Mouse (Mus musculus) left cerebral cortex, postnatal 10 days (tissue): ENCODE results near the gene Fnbp4. TPM values are rescaled to one million over a fixed set of nuclear protein-coding genes. Genes with fewer than 3 reads are reported as not detected.
"Not testable (repeated sequence)": the region's sequence is repeated elsewhere in the genome, so short reads cannot be mapped to it uniquely, and the experiment has no call there.

Experiments
- DNase-seq, 2 experiments: peaks; one replicate each; pipeline ENCODE4 v3.0.0; 2021 to 2022; ENCODE audit warnings: low spot score in 2 of 2, mixed read lengths in 1 of 2; ENCODE audit errors: extremely low spot score in 1 of 2
- intact Hi-C: fragments of 180-260 bp; cut with DNase I; formaldehyde crosslinking; loops from one replicate; pipeline ENCODE4 v1.15.1; 2025
- total RNA-seq, 2 experiments: library from RNA; stranded (reverse); gene quantifications; 2 replicates each; pipeline ENCODE4 v1.2.3; 2021

Fnbp4 gene
- total RNA-seq, 2 experiments from 2014 or later, result 77.1 to 80.6 TPM

DNA sequence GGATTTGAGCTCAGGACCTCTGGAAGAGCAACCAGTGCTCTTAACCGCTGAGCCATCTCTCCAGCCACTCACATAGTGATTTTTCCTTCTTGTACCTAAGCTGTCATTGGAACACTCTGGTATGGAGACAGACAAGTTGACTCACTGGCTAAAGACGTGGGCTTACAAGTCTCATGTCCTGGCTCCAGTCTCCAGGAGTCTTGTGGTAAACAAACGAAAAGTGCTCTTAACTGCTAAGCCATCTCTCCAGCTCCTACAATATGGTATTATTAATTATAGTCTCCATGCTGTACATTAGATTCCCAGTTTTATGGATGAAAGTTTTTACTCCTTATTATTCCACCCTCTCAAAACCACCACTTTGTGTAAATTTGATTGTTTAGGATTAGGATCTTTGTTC lies 20.0 kb downstream of the Fnbp4 start:
- no peak for DNase-seq
- intact Hi-C loops, result loop anchor here (5.0 to 10.0 kb wide), 2 partner anchors 63 to 400 kb away; no protein-coding TSS in a partner anchor

- no peak for DNase-seq
- intact Hi-C loops, result loop anchor here (5.0 kb wide), 1 partner anchor 66 kb away; the partner anchor contains the start of gene Mtch2
Measured at GRCm38 (mm10) chr2:90781323-90781722, 36.2 kb downstream of the Fnbp4 start.

DNA sequence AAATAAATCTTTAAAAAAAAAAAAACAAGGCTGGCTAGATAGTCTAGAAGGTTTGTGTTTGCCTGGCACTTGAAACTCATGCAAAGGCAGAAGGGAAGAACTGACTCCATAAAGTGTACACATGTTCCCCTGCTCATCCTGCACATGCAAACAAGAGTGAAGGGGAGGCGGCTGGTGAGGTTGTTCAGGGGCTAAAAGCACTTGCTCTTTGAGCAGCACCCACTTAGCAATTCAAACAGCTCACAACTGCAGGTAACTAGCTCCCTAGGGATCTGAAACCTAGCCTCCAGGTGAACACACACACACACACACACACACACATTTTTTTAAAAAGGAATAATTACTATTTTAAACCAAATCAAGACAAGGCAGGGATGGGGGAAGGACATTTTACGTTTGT lies 36.8 kb downstream of the Fnbp4 start:
- DNase-seq, result no peak
- intact Hi-C loops, result loop anchor here (5.0 kb wide), 1 partner anchor 65 kb away; the partner anchor contains the start of gene Mtch2

GRCm38 (mm10) chr2:90782458-90782857 lies 37.3 kb downstream of the Fnbp4 start, which contains the start of gene Agbl2:
Gene Agbl2, plus strand, starts transcription at chr2:90782727.
- no peak for DNase-seq
- intact Hi-C loops, result loop anchor here (5.0 kb wide), 1 partner anchor 65 kb away; the partner anchor contains the start of gene Mtch2

DNA sequence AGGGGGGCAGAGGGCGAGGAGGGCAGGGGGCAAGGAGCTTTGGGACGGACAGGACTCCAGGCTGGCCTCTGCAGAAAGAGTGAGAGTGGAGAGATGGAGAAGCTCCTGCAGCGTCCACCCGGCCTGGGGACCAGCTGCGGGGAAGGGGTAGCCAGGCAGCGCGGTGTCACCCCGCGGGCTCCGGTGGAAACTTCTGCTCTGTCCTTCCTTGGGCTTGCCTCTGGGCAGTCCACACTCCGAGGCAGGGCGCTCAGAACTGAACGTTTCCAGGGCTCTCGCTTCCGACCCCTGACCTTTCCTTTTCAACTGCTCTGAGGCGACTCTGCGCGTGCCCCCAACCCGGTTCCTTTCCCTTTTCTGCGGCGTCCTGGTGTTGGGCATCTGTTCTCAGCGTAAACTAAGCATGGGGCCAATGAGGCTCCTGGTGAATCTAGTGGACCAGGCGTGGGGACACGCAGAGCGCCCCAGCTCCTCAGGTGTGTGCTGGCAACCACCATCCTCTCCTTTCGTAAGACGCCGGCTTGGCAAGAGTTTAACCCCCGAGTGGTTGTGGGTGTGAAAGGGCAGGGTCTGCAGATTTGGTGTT lies 37.8 kb downstream of the Fnbp4 start:
- intact Hi-C loops, result loop anchor here (5.0 kb wide), 1 partner anchor 64 kb away; the partner anchor contains the start of gene Mtch2
- DNase-seq, result peak in 1 of 2 experiments; percentile 33

DNA sequence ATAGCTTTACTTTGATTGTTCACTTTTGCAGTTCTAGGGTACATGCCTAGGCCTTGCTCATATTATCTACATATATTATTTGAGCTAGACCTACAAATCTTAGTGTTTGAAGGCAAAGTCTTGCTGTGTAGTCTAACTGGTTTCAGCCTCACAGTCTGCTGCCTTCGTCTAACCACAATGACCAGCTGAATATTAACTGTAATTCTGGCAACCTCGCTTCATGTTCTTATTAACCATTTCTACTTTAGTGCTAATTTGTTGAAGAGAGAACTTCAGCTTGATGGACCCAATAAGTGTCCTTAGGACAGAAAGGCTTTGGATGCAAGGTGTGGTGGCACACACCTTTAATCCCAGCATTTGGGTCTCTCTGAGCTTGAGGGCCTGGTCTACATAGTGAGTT lies 43.0 kb downstream of the Fnbp4 start:
- no peak for DNase-seq
- intact Hi-C loops, result no loop called here

DNA sequence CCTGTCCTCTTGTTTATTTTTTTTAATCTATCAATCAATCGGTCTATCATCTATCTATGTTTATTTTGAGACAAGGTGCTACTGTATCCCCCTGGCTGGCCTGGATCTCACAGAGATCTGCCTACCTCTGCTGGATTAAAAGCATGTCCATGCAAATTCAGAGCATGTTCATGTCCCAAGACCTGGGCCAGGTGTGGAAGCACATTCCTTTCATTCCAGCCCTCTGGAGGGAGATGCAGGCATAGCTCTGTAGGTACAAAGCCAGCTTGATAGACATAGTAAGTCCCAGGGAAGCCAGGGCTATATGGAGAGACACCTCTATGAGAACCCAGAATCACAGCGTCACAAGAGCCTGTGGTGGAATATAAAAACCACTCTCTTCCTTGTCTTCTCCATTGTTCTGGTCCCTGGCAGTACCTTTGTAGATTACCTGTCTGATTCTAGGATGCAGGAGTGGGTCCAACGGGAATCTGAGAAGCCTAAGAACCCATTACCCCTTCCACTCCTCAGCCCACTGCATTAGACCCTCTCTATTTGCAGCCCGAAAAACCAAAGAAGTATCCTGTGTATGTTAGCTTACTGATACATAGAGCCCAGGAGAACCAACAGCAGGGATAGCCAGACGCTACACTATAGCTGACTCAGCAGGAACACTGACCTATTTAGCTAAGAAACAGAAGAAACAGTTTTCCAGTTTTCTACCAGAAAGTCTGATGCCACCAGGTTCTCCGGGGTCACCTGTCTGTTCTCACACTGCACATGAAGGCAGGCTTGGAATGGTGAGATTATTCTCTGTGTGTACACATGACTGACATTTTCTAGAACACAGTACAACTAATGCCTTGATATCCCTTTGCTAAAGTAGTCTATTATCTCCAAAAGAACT lies 63.3 kb downstream of the Fnbp4 start:
- intact Hi-C loops, result no loop called here
- no peak for DNase-seq

DNA sequence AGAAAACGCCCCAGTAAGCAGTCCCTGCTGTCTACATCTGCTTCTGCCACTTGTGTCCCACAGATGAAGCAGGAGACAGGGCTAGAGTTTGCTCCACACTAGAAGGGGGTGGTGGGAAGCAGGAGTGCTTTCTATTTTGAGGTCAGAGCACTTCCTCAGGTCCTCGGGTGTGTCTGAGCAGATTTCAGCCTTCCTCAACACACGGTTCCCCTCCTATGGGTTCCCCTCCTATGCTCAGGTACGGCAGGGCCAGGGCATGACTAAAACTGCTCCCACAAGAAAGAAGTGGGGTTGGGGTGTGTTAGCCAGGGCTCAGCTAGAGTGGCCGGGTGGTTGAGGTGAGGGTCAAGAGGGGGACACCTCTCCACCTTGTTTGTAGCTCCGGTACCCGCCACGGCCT lies 65.6 kb downstream of the Fnbp4 start:
- DNase-seq, result no peak
- intact Hi-C loops, result no loop called here

DNA sequence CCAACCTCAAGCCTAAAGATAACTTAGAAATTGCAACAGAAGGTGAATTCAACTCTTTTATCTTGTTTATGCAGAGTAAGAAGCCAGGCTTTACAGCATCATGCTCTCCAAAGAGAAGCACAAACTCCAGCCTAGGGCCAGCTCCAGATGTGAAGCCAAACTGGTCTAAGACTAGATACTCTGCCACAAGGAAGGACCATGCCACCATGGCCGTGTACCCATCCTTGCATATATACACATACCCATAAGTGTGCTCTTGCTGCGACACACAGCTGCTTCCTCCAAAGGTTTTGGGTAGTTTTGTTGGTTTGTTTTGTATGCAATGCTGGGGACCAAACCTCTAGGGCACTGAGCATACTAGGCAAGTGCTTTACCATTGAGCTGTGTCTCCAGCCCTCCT lies 70.1 kb downstream of the Fnbp4 start:
- intact Hi-C loops, result no loop called here
- DNase-seq, result no peak

- no peak for DNase-seq
- intact Hi-C loops, result no loop called here
Measured at GRCm38 (mm10) chr2:90816144-90816543, 71.0 kb downstream of the Fnbp4 start.

GRCm38 (mm10) chr2:90818710-90819109 lies 73.5 kb downstream of the Fnbp4 start:
- intact Hi-C loops, result no loop called here

DNA sequence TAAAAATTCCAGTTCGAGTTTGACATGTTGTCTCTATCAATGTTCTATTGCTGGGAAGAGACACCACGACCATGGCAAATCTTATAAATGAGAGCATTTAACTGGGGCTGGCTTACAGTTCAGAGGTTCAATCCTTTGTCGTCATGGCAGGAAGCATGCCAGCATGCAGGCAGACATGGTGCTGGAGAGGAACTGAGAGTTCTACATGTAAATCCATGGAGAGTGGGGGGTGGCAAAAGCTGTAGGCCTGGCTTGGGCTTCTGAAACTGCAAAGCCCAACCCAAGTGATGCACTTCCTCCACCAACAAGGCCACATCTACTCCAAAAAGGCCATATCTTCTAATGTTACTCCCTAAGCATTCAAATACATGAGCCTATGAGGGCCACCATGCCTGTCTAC lies 75.7 kb downstream of the Fnbp4 start:
- intact Hi-C loops, result no loop called here
- no peak for DNase-seq

More at GRCm38 (mm10) chr2:90818710-90819109, 73.5 kb downstream of the Fnbp4 start:
- DNase-seq, result no peak

DNA sequence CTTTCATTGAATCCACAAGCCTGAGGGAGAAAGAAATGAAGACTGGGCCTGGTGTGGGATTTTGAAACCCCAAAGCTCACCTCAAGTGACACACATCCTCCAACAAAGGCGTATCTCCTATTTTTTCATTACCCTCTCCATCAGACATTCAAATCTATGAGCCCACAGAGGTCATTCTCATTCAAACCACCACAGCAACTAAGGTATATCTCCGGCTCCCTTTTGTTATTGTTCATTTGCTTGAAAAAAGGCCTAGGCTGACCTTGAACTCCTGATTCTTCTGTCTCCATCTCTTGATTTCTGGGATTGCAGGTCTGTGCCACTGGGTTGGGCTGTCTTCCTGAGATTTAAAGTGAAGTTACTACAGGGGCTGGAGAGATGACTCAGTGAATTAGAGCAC lies 77.8 kb downstream of the Fnbp4 start:
- no peak for DNase-seq
- intact Hi-C loops, result no loop called here

DNA sequence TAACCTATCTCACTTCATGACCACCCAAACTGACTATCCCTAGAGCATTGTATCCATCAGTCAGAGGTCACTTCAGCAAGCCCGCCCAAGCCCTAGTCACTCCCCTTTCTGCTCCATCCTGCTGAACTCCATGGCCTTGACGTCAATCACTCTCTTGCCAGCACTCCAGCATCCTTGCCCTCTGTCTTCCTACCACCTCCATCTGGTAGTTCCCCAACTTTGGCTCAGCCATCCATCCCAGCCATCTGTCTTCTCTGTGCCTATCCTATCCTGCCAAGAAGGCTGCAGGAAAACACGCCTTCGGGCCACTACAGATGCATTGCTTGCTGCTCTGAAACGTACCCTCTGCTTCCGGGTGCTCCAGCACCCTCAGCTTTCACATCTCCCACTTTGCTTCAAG lies 78.6 kb downstream of the Fnbp4 start:
- intact Hi-C loops, result no loop called here
- no peak for DNase-seq

- DNase-seq, intact Hi-C loops: not testable (repeated sequence)
Measured at GRCm38 (mm10) chr2:90824528-90824927, 79.4 kb downstream of the Fnbp4 start.

GRCm38 (mm10) chr2:90825515-90826172 lies 80.5 kb downstream of the Fnbp4 start:
- DNase-seq, result no peak
- intact Hi-C loops, result no loop called here

- intact Hi-C loops, result no loop called here
- no peak for DNase-seq
Measured at GRCm38 (mm10) chr2:90828739-90829138, 83.6 kb downstream of the Fnbp4 start.
